Mouse (Mus musculus) frontal cortex, postnatal 14 days (tissue): ENCODE data around the gene Bicdl2.

Experiments used
- DNase-seq, 2 experiments: peaks; one replicate each; pipeline ENCODE4 v3.0.0; 2022; ENCODE audit warnings: low spot score in 2 of 2

The Bicdl2 gene

GRCm38 (mm10) chr17:23660117-23660875 lies at the start of gene Bicdl2:
Gene Bicdl2, plus strand, starts transcription at chr17:23660506.
- DNase-seq, result no peak

GRCm38 (mm10) chr17:23617087-23617486 lies 43.2 kb upstream of the Bicdl2 start:
- no peak for DNase-seq

GRCm38 (mm10) chr17:23620351-23620750 lies 40.0 kb upstream of the Bicdl2 start:
- DNase-seq, result no peak

- no peak for DNase-seq
Measured at GRCm38 (mm10) chr17:23627813-23628212, 32.5 kb upstream of the Bicdl2 start.

- peak; percentile 66 to 81 for DNase-seq
Measured at GRCm38 (mm10) chr17:23630195-23631020, 29.9 kb upstream of the Bicdl2 start.

GRCm38 (mm10) chr17:23631241-23631640 lies 29.1 kb upstream of the Bicdl2 start:
- DNase-seq, result no peak

GRCm38 (mm10) chr17:23644613-23645495 lies 15.5 kb upstream of the Bicdl2 start, which contains the start of gene Mmp25:
Gene Mmp25, minus strand, starts transcription at chr17:23645277.
- no peak for DNase-seq

- no peak for DNase-seq
Measured at GRCm38 (mm10) chr17:23645894-23646293, 14.4 kb upstream of the Bicdl2 start.

- DNase-seq, result no peak
Measured at GRCm38 (mm10) chr17:23651363-23651762, 8.9 kb upstream of the Bicdl2 start.

GRCm38 (mm10) chr17:23653324-23653723 lies 7.0 kb upstream of the Bicdl2 start:
- DNase-seq, result no peak

GRCm38 (mm10) chr17:23654001-23654400 lies 6.3 kb upstream of the Bicdl2 start:
- no peak for DNase-seq

- no peak for DNase-seq
Measured at GRCm38 (mm10) chr17:23654410-23654809, 5.9 kb upstream of the Bicdl2 start.

GRCm38 (mm10) chr17:23658450-23658849 lies 1.9 kb upstream of the Bicdl2 start:
- DNase-seq, result no peak

GRCm38 (mm10) chr17:23660876-23661200 lies 532 bp downstream of the Bicdl2 start:
- no peak for DNase-seq

- DNase-seq, result no peak
Measured at GRCm38 (mm10) chr17:23661526-23661925, 1.2 kb downstream of the Bicdl2 start.

GRCm38 (mm10) chr17:23664556-23665021 lies 4.3 kb downstream of the Bicdl2 start:
- DNase-seq, result no peak

GRCm38 (mm10) chr17:23665511-23665910 lies 5.2 kb downstream of the Bicdl2 start:
- no peak for DNase-seq

- no peak for DNase-seq
Measured at GRCm38 (mm10) chr17:23670516-23671074, 10.3 kb downstream of the Bicdl2 start.

- DNase-seq, result no peak
Measured at GRCm38 (mm10) chr17:23671519-23671918, 11.2 kb downstream of the Bicdl2 start.

GRCm38 (mm10) chr17:23672761-23673160 lies 12.5 kb downstream of the Bicdl2 start:
- no peak for DNase-seq

GRCm38 (mm10) chr17:23673424-23674073 lies 13.2 kb downstream of the Bicdl2 start, which contains the start of the genes Hcfc1r1 and Thoc6:
Gene Hcfc1r1, plus strand, starts transcription at chr17:23673596.
Gene Thoc6, minus strand, starts transcription at chr17:23673882.
- peak; percentile 93 for DNase-seq
